Mouse (Mus musculus): ENCODE measurements around the gene Il12a.

The Il12a gene

GRCm38 (mm10) chr3:68690344-68690743 lies at the start of gene Il12a:
TSS of gene Il12a (plus strand) at chr3:68690644.
- in situ Hi-C loops (cut with MboI, MseI) = no loop called here

GRCm38 (mm10) chr3:68642935-68643334 lies 47.5 kb upstream of the Il12a start:
- in situ Hi-C loops (cut with MboI, MseI) = loop anchor here in 1 of 2 experiments (10.0 kb wide), 1 partner anchor 822 kb away; no protein-coding TSS in a partner anchor

GRCm38 (mm10) chr3:68646387-68647130 lies 43.9 kb upstream of the Il12a start:
- in situ Hi-C loops (cut with MboI, MseI) = loop anchor here in 1 of 2 experiments (10.0 kb wide), 1 partner anchor 818 kb away; no protein-coding TSS in a partner anchor

- in situ Hi-C loops (cut with MboI, MseI) = loop anchor here in 1 of 2 experiments (10.0 kb wide), 1 partner anchor 818 kb away; no protein-coding TSS in a partner anchor
Observed at GRCm38 (mm10) chr3:68647282-68647681, 43.2 kb upstream of the Il12a start.

GRCm38 (mm10) chr3:68650251-68650650 lies 40.2 kb upstream of the Il12a start:
- in situ Hi-C loops (cut with MboI, MseI) = no loop called here

- in situ Hi-C loops (cut with MboI, MseI) = no loop called here
Observed at GRCm38 (mm10) chr3:68656607-68657352, 33.7 kb upstream of the Il12a start.

GRCm38 (mm10) chr3:68657589-68658245 lies 32.7 kb upstream of the Il12a start:
- in situ Hi-C loops (cut with MboI, MseI) = no loop called here

GRCm38 (mm10) chr3:68659996-68660395 lies 30.4 kb upstream of the Il12a start:
- in situ Hi-C loops (cut with MboI, MseI) = no loop called here

GRCm38 (mm10) chr3:68660538-68660937 lies 29.9 kb upstream of the Il12a start:
- in situ Hi-C loops (cut with MboI, MseI) = no loop called here

GRCm38 (mm10) chr3:68662386-68662785 lies 28.1 kb upstream of the Il12a start:
- in situ Hi-C loops (cut with MboI, MseI) = no loop called here

GRCm38 (mm10) chr3:68664337-68664736 lies 26.1 kb upstream of the Il12a start:
- in situ Hi-C loops (cut with MboI, MseI) = no loop called here

GRCm38 (mm10) chr3:68666377-68666776 lies 24.1 kb upstream of the Il12a start:
- in situ Hi-C loops (cut with MboI, MseI) = no loop called here

- in situ Hi-C loops (cut with MboI, MseI) = no loop called here
Observed at GRCm38 (mm10) chr3:68667852-68668251, 22.6 kb upstream of the Il12a start.

- in situ Hi-C loops (cut with MboI, MseI) = no loop called here
Observed at GRCm38 (mm10) chr3:68669418-68669974, 20.9 kb upstream of the Il12a start.

- in situ Hi-C loops (cut with MboI, MseI) = loop anchor here in 1 of 2 experiments (10.0 kb wide), 1 partner anchor 1700 kb away; no protein-coding TSS in a partner anchor
Observed at GRCm38 (mm10) chr3:68674721-68675120, 15.7 kb upstream of the Il12a start.

- in situ Hi-C loops (cut with MboI, MseI) = loop anchor here in 1 of 2 experiments (10.0 kb wide), 1 partner anchor 1701 kb away; no protein-coding TSS in a partner anchor
Observed at GRCm38 (mm10) chr3:68675216-68675835, 15.1 kb upstream of the Il12a start.

- in situ Hi-C loops (cut with MboI, MseI) = loop anchor here in 1 of 2 experiments (10.0 kb wide), 1 partner anchor 1701 kb away; no protein-coding TSS in a partner anchor
Observed at GRCm38 (mm10) chr3:68675980-68676678, 14.3 kb upstream of the Il12a start.

- in situ Hi-C loops (cut with MboI, MseI) = loop anchor here in 1 of 2 experiments (10.0 kb wide), 1 partner anchor 1702 kb away; no protein-coding TSS in a partner anchor
Observed at GRCm38 (mm10) chr3:68676831-68677303, 13.6 kb upstream of the Il12a start.

GRCm38 (mm10) chr3:68678805-68679585 lies 11.4 kb upstream of the Il12a start:
- in situ Hi-C loops (cut with MboI, MseI) = loop anchor here in 1 of 2 experiments (10.0 kb wide), 1 partner anchor 1704 kb away; no protein-coding TSS in a partner anchor

Measured in T-helper 17 cell (primary cell).